Mouse (Mus musculus) thymus, postnatal 36 days (tissue): ENCODE data around the gene Ciita.

Source experiments
- DNase-seq, 2 experiments: peaks; one replicate each; pipeline ENCODE4 v3.0.0; 2022; ENCODE audit warnings: mixed read lengths in 2 of 2

The Ciita gene

DNA sequence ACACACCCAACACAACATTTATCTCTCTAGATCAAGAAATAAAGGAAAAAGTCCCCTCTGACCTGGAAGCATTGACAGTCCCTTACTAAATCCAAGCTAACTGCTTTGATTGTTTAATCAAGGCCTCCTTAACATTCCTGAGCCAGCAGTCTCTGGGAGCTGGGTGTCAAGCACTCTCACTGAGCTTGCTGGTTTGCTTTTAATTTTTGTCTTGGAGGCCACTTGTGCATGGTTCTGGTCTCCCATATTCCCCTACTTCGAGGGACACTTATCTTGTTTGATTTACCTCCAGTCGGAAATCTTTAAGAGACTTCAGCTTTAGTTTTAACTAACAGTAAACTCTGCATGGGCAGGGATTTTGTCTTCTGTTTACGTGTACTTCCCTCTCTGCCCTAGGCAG lies 4.9 kb upstream of the Ciita start:
- no peak for DNase-seq

DNA sequence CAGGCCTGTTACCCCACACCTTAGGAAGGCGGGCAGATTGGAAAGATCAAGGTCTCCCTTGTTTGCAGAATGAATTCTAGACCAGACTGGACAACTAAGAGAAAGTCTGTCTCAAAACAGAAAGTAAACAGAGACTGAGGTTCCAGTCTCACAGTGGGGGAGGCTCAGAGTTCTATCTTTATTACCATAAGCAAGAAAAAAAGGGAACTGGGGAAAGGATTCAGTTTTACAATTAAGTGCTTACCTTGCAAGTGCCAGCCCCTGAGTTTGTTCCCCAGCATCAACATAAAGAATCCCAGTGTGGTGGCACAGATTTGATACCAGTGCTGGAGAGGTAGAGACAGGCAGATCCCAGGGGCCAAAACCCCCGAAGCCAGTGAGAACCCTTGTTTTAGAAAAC lies 3.9 kb upstream of the Ciita start:
- no peak for DNase-seq

DNA sequence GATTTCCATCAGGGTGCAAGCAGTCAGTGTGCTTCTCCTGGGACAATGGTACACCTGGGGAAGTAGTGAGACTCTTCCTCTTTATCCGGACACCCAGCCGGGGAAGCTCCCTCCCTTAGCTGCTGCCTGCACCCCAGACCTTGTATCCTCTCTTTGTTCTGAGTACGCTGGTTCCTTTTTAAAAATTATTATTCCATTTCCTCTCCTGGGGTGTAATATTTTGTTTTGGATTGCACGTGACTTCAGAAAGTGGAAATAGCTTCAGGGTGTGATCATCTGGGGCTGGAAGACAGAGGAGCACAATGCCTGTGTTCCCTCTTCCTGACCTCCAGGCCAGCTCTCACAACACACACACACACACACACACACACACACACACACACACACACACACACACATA lies 2.5 kb downstream of the Ciita start:
- DNase-seq, result no peak

DNA sequence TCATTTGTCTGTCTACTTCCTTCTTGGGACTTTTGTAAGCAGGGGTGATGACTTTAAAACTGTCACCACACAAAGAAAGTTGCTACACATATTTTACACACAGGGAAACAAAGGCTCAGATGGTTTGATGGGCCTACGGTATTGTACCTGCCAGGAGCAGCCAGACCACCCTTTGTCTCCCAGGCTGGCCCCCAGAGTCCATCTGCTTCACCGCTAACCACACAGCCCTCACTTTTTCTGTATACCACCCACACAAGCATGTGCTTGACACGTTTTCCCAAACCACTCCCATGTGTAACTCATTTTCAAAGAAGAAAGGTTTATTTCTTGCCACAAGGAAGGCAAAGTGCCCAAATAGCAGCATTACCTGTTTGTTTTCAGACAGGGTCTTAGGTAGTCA lies 7.1 kb downstream of the Ciita start:
- DNase-seq, result no peak

DNA sequence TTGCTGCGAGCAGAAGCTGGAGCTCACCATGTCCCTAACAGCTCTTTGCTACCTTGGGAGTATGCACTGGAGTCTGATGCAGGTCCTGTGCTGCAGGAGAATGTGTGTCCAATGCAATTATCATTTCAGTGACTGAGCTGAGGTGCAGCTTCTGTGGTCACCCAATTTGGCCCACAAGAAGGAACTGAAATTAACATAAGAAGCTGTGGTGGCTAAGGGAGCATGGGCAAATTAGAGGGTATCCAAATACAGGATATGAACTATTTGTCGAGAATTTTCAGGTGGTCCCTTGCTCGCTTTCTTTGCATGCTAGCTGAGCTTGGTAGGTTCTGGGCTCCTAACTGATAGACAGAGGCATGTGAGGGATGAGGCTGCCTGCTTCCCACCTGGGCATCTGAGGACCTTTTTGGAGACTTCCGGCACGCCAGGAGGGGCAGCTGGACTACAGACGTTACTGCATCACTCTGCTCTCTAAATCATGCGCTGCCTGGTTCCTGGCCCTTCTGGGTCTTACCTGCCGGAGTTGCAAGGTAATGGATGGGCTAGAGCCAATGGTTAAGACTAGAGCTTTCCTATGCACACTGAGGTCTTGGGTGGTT lies 8.1 kb downstream of the Ciita start:
- no peak for DNase-seq

DNA sequence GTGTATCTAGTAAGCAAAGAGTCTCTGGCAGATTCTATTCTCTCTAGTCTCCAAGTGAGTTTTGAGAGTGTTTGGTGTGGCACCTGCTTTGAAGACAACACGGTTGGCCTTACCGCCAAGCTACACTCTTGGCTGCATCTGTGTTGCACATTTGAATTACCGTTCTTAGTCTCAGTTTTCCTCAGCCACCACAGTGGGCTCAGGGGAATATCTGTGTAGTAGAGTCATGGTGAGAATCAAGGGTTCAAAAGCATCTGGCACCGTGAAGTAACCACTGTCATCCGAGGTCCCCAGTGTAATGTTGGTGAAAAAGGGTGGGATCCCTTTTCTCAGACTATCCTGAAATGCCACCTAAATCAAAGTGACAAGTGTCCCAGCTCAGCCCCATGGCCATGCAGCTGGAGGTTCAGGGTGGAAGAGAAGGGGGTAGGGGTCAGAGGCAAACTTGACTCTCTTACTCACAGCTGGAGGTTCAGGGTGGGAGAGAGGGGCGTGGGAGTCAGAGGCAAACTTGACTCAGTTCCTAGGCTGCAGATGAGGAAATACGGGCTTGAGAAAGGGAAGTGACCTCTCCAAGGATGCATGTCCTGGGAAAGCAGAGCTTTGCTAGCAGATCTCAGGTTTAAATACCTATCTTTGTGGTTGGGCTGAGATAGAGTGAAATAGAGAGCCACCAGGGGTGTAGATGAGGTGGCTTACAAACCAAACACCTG lies 9.1 kb downstream of the Ciita start:
- DNase-seq, result no peak

DNA sequence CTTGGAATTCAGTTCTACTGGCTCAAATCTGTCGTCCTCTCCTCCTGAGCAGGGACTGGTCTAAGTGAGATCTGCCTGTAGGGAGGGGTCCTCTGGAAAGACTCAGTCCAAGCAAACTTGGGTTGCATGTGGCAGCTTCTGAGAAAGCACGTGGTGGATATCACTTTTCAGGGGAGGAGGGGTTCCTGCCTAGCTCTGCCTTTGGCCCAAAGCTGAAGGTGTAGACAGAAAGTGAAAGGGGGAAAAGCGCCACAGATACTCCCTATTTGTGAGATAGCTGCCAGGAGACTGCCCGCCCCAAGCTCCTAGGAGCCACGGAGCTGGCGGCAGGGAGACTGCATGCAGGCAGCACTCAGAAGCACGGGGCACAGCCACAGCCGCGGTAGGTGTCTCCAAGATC lies 9.6 kb downstream of the Ciita start:
- DNase-seq, result no peak

DNA sequence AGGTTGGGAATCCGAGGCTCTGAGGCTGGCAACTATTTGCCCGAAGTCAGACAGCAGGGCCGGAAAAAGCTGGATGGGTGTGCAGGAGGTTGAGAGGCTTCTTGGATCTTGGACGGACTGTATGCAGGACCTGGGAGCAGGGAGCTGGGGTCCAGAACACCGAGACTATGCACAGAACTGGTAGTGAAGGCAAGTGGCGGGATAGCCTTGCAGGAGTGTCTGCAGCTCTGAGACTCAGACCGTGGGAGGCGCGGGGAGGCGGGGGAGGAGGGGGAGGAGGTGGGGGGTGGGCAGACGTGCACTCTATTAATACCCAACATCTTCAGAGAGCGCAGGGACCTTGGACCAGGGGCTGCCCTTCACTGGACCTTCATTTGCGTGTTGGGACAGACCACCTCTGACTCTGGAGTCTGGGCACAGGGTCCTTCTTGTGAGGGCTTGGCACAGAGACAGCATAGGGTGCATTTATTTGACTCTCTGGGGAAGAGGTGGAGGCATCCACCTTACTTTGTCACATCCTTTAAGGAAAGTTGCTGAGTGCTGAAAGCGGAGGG lies 10.1 kb downstream of the Ciita start:
- no peak for DNase-seq

DNA sequence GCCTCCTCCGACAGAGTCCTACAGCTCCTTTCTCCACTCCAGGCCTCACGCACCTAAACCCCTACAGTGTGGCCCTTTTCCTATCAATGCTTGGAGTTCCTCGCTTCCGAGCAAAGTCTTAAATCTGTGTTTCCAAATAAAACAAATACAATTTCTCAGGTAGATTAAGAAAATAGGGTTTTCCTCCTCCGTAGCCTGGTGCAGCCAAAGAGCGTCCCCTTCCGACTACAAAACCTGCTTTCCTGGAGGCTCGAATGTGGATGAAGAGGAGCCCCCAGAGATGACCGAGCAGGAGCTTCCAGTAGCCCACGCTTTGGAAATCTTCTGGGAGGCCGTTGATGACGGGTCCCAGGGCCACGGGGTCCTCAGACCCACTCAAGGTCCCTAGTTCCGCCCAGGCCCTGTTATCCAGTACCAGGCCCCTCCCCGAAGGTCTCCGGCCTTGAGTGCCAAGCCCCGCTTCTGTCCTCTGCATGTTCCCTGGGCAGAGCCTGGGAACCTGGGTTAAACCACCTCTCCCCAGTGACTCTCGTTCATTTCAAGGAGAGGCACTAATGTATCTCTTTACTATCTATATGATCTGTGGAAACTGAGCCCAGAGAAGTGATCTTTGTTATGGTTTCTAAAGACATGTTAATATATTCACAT lies 10.8 kb downstream of the Ciita start:
- no peak for DNase-seq

DNA sequence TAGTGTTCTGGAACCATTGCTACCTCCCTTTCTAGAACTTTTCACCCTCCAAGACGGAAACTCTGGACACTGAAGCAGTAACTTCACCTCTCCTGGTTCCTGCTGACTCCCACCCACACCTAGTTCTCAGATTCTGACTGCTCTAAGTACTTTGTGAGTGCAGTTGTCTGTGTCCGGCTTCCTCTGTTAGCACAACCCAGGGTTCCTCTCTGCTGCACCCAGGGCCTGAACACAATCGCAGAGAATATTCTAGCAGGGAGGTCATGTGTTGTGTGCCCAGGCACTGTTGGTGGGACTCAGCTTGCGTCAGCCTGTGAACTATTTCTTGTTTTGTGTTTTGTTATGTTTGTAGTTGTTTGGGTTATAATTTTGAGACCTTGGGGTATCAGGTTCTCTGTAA lies 11.9 kb downstream of the Ciita start:
- DNase-seq, result no peak

DNA sequence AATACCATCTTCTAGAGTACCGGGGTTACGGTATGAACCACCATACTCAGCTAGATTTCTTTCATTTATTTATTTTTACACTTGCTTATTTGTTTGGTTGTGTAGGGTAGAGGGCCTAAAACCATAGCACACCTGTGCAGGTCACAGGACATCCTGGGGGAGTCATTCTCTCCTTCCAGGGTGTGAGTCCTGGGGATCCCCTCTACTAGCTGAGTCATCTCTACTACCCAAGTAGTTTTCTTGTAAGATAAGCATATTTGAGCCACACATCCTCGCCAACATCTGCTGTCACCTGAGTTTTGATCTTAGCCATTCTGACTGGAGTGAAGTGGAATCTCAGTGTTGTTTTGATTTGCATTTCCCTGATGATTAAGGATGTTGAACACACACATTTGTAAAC lies 12.7 kb downstream of the Ciita start:
- DNase-seq, result no peak

DNA sequence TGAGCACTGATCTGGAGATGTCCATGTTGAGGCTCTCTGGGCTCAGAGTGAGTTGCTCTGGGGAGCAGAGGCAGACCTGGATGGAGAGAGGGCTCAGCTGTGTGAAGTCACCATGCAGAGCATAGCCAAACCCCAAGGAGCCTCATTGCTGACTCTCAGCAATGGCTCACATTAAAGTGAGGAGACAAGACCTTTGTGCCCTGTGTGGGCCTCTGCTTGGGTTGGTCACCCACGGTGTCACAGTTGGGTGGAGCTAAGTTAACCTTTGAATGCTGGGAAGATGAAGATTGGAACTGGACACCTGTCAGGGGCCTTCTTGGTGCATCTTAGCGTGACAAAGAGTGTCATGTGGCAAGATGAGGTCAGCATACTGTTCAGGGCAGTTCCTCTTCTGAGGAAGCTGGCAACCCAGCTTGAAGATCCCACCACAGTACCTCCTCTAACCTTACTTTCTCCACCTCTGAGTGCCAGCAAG lies 16.0 kb downstream of the Ciita start:
- DNase-seq, result no peak

DNA sequence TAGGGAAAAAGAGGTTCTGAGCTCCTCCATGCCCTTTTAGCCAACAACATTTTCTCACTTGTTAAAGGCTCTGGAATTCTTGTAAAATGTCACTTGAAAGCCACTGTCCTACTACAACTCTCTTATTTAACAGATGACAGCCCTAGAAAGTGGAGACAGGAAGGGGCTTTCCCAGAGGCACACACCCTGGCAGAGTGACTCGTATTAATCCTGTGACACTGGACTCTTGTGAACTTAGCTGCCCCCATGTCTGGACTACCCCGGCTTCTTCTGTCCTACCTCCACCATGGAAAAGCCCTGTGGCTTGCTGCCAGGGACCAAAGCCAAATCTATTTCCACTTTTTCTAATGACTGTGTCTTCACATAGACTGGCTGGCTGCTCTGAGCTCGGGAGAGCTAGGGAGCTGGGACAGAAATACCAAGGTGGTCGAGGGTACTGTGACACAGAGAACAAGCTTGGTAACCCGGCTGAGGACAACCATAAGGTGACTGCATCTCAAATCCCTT lies 18.3 kb downstream of the Ciita start:
- no peak for DNase-seq

DNA sequence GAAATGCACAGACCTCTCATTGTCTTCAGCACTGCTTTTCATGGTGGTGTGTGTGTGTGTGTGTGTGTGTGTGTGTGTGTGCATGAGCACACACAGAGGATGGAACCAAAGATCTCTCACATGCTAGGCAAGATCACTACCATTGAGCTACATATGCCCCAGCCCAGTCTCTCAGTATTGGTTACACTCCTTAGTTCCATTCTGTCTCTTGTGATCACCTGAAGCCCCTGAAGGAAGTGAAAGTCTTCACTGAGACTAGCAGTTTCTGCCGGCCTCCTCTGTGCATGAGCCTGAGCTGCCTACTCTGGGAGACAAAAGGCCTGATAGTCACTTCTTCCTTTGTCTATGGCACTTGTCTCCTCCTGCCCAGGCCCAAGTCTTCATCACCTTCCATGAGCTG lies 19.3 kb downstream of the Ciita start:
- DNase-seq, result no peak

DNA sequence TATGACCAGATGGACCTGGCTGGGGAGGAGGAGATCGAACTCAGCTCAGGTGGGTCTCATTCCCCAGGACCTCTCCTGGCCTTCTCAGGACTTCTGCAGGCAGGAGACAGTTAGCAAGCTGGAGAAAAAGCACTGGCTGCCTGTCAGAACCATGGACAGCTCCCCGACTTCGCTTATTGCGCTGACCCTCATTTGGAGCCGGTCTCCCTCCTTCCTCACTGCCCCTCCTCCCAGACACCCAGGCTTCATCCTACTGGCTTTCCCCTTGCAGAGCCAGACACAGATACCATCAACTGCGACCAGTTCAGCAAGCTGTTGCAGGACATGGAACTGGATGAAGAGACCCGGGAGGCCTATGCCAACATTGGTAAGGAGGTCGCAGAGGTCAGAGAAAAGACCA lies 22.0 kb downstream of the Ciita start:
- DNase-seq, result peak in 1 of 2 experiments; percentile 24

DNA sequence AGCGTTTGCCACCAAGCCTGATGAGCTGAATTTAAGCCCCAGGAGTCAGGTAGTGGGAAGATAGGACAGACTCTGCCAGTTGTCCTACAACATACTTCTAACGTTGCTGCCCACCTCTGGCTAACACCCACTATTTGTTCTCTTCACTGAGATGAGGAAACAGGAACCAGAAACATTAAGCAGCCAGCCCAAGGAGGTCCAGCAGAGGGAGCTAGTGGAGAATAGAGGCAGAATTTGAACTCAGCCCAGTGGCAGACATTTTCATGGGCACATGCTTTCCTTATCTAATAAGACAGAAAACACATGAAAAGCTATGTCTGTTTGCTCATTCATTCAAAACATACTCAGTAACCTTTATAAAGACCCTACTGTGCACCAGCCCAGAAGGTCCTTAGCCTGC lies 23.2 kb downstream of the Ciita start:
- no peak for DNase-seq

DNA sequence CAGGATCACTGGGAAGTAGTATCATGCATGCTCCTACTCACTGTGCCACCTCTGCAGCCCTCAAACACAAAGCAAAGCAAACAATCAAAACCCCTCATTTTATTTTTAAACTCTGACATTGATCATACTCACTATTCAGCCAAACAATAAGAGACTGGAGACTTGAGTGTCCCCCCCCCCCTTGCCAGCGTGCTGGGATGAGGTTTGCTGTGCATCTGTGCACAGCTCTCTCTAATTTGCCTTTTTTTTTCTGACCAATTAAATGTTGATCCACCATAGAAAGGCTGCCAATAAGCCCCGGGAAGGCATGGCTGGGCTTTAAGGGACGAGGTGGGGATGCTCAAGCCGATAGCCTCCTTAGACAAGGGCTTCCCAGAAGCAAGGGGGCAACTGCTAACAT lies 27.6 kb downstream of the Ciita start:
- no peak for DNase-seq

DNA sequence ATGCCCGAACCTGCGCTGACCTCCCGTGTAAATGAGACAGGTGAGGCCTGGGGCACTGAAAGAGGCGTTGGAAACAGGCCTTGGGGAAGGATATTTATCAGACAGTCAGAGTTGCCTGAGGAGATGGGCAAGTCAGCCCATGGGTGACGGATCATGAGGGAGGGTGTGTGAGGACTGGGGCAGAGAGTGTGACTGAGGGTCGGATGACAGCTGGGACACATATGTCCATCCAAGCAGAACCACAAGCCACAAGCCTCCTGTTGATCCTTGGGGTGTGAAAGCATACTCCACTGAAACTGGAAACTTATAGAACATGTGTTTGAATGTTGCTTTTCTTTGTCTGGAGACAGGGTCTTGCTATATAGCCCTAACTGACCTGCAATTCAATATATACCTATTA lies 28.8 kb downstream of the Ciita start:
- no peak for DNase-seq

DNA sequence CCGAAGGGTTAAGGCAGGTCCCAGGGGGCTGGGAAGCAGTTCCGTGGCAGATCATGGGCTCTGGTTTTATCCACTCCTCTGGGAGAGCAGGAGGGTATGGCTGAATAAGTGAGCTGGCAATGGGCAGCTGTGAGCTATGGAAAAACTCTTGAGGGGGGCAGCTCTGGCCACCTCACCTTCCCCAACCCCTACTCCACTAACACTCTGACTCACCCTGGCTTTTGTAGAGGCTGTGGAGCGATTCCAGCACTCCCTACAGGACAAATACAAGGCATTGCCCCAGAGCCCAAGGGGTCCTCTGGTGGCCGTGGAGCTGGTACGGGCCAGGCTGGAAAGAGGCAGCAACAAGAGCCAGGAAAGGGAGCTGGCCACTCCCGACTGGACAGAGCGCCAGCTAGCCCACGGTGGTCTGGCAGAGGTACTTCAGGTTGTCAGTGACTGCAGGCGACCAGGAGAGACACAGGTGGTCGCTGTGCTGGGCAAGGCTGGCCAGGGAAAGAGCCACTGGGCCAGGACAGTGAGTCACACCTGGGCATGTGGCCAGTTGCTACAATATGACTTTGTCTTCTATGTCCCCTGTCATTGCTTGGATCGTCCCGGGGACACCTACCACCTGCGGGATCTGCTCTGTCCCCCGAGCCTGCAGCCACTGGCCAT lies 30.7 kb downstream of the Ciita start:
- no peak for DNase-seq

DNA sequence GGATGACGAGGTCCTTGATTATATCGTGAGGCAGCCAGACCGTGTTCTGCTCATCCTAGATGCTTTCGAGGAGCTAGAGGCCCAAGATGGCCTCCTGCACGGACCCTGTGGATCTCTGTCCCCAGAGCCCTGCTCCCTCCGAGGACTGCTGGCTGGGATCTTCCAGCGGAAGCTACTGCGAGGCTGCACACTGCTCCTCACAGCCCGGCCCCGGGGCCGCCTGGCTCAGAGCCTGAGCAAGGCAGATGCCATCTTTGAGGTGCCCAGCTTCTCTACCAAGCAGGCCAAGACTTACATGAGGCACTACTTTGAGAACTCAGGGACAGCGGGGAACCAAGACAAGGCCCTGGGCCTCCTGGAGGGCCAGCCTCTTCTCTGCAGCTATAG lies 31.3 kb downstream of the Ciita start:
- no peak for DNase-seq

DNA sequence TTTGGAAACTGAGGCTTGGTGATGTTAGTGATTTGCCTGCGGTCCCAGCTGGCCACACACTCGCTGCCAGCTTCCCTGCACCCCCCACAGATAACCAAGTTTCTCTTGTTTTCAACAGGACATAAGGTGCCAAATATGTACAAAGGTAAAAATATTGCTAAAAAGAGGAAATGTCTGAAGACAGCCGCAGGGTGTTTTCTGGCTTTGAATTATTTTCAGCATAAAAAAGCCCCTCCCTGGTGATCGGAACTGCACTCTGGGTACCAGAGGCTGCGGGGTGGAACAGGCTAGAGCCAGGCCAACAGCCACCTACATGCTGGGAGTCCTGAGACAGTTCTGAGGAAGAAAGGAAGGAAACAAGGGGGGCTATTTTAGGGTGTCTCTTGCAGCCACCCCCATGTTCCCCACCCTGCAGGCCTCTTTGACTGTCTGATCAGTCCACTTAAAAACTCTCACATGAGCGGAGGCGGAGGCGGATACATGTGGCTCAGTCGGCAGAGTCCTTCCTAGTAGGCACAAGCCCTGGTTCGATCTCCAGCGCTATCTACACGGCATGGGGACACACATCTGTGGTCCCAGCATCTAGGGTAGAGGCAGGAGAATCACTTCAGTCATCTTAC lies 36.2 kb downstream of the Ciita start:
- no peak for DNase-seq

DNA sequence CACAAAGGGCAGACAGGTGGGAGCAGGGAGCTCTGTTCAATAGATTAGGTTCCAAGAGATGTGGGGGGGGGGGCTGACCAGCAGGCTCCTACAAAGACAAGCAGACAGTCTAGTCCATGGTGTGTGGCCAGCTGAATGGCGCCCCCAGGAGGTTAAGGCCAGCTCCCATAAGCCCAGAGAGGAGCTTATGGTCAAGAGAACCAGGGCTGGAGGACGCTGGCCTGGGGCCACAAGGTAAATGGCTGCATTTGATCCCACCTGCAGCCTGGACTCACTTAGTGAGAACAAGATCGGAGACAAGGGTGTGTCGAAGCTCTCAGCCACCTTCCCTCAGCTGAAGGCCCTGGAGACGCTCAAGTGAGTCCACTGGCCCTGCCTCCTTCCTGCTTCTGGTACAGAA lies 38.2 kb downstream of the Ciita start:
- DNase-seq, result no peak
